Mouse (Mus musculus): ENCODE measurements around the gene Pde11a. TPM values are rescaled to one million over a fixed set of nuclear protein-coding genes. Genes with fewer than 3 reads are reported as not detected.

Gene Pde11a
- polyA plus RNA-seq, 1 experiment = 0.83 TPM

DNA sequence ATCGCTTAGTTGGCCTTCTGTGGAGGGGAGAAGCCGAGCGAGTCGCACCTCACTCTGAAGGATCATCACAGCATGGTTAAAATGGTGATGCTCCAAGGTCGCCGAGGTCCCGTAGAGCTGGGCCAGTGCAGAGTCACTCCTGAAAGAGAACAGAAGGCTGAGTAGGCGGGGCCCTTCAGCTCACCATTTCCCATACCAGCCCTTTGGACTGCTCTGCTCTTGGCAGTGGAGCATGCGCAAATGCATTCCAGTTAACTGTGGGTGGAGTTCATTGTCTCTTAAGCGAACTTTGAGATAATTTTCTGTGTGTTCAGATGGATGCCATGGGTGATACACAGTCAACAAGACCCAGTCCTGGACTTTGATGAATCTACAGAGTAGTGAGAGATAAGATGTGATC is 288.5 kb downstream of the Pde11a start:
- peak; percentile 69 for DNase-seq
- Histone ChIP-seq H3K36me3 (ENCODE audit: control insufficient read depth, insufficient read depth, low read length) (no peaks in the 10 kb centered on the region), H3K4me1 (ENCODE audit: control insufficient read depth, insufficient read depth, low read length) (0 out of 2 replicates have a peak, but pooled peaks cover 2% of the 10 kb centered on the region), H3K4me3 (ENCODE audit: insufficient read depth, low read depth, low read length) (no peak overlapping the region), H3K27me3 (replicated peaks; ENCODE audit: control insufficient read depth, insufficient read depth, low read length) (no peaks in the 10 kb centered on the region), H3K27ac (ENCODE audit: insufficient read depth, low read depth, low read length) (no peak overlapping the region)
- 60% methylated on average over 10 of the region's 10 CpGs for WGBS
- TF ChIP-seq CTCF (conservative IDR thresholded peaks at IDR 0.05; ENCODE audit: insufficient read depth, insufficient read length, low read depth, low read length) (no peak), POLR2A (IDR thresholded peaks at IDR 0.05; ENCODE audit: low read depth, low read length) (no peak)

DNA sequence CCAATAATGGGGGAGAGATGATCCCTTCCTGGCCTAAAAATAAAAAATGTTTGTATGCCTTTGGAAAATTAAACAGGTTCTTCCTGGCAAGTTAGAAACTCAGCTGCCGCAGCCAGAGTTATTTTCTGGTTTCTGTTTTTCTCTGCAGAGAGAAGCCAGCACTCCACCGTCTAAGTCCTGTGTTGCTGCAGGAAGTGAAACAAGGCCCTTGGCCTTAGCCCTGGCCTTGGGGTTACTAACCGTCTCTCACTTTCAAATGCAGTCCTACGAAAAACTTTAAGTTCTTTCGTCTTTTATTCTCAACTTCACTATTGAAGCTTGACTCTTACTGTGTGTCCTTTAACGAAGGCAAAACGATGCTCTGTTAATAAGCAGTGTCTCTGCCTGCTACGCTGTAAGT is 289.0 kb downstream of the Pde11a start:
- no peaks in the 10 kb centered on the region for H3K36me3 ChIP-seq (ENCODE audit: control insufficient read depth, insufficient read depth, low read length)
- no peak overlapping the region for H3K4me3 ChIP-seq (ENCODE audit: insufficient read depth, low read depth, low read length)
- H3K4me1 ChIP-seq (ENCODE audit: control insufficient read depth, insufficient read depth, low read length) = 0 out of 2 replicates have a peak, but pooled peaks cover 2% of the 10 kb centered on the region
- TF ChIP-seq POLR2A (IDR thresholded peaks at IDR 0.05; ENCODE audit: low read depth, low read length) = no peak
- TF ChIP-seq CTCF (conservative IDR thresholded peaks at IDR 0.05; ENCODE audit: insufficient read depth, insufficient read length, low read depth, low read length) = no peak
- no peak overlapping the region for H3K27ac ChIP-seq (ENCODE audit: insufficient read depth, low read depth, low read length)
- 59% methylated on average over 8 of the region's 8 CpGs for WGBS
- no peaks in the 10 kb centered on the region for H3K27me3 ChIP-seq (replicated peaks; ENCODE audit: control insufficient read depth, insufficient read depth, low read length)
- DNase-seq = no peak

DNA sequence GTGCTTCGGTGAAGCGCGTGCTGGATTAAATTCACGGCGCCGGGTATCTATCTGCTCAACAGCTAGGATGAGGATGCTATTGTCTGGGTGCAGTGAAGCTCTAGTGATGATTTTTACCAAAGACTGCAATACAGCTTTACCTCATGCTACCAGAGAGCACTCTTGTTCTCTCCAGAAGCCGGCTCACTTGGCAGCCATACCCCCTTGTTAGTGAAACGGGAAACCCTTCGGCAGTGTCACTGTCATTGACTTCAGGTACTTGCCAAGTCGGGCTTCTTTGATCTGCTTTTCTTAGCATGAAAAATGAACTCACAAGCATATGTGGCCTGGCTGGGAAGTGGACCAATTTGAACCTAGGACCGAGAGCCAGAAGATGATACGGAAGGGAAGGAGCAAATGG is 290.8 kb downstream of the Pde11a start:
- DNase-seq = no peak
- Histone ChIP-seq H3K4me3 (ENCODE audit: insufficient read depth, low read depth, low read length) (no peak overlapping the region), H3K27me3 (replicated peaks; ENCODE audit: control insufficient read depth, insufficient read depth, low read length) (no peaks in the 10 kb centered on the region), H3K36me3 (ENCODE audit: control insufficient read depth, insufficient read depth, low read length) (no peaks in the 10 kb centered on the region), H3K4me1 (ENCODE audit: control insufficient read depth, insufficient read depth, low read length) (0 out of 2 replicates have a peak, but pooled peaks cover 2% of the 10 kb centered on the region), H3K27ac (ENCODE audit: insufficient read depth, low read depth, low read length) (no peak overlapping the region)
- 86% methylated on average over 12 of the region's 12 CpGs for WGBS
- TF ChIP-seq CTCF (conservative IDR thresholded peaks at IDR 0.05; ENCODE audit: insufficient read depth, insufficient read length, low read depth, low read length) = no peak
- TF ChIP-seq POLR2A (IDR thresholded peaks at IDR 0.05; ENCODE audit: low read depth, low read length) = no peak

DNA sequence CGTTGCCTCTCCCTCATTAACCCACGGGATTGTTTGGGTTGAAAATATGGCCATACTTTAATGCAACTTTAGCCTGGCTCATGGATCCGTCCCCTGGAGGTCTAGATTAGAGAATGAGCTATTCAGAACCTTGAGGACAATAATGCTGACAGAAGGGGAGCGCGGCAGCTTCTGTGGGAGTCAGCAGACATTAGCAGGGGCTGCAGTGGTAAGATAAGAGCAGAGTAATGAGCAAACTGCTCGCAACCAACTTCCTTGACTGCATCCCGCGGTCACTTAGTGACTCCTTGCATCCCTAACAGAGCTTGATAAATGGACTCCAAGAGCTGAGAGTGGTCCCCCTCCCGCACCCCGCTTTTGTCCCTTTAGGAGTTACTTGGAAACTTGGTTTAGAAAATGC is 296.4 kb downstream of the Pde11a start:
- WGBS = 87% methylated on average over 10 of the region's 10 CpGs
- Histone ChIP-seq H3K36me3 (ENCODE audit: control insufficient read depth, insufficient read depth, low read length) (no peaks in the 10 kb centered on the region), H3K4me1 (ENCODE audit: control insufficient read depth, insufficient read depth, low read length) (no peaks in the 10 kb centered on the region), H3K4me3 (ENCODE audit: insufficient read depth, low read depth, low read length) (no peak overlapping the region), H3K27ac (ENCODE audit: insufficient read depth, low read depth, low read length) (no peak overlapping the region), H3K27me3 (replicated peaks; ENCODE audit: control insufficient read depth, insufficient read depth, low read length) (no peaks in the 10 kb centered on the region)
- no peak for DNase-seq
- TF ChIP-seq CTCF (conservative IDR thresholded peaks at IDR 0.05; ENCODE audit: insufficient read depth, insufficient read length, low read depth, low read length) (no peak), POLR2A (IDR thresholded peaks at IDR 0.05; ENCODE audit: low read depth, low read length) (no peak)

DNA sequence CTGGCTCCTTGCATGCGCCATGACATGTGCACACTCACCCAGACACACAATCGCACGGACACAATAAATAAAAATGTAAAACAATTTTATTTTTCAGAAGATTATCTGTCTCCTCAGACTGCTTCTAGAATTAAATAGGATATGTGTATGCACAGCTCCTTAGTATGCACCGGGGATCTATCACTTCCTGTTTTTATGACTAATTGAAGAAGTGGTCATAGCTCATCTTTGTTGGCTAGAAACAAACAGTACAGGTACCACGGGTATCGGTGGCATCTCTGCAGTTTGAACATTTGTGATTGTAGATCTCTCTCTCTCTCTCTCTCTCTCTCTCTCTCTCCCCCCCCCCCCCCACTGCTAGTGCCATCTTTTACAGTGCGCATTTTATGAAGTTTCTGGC is 298.5 kb downstream of the Pde11a start:
- Histone ChIP-seq H3K27ac (ENCODE audit: insufficient read depth, low read depth, low read length) (no peak overlapping the region), H3K27me3 (replicated peaks; ENCODE audit: control insufficient read depth, insufficient read depth, low read length) (no peaks in the 10 kb centered on the region), H3K4me1 (ENCODE audit: control insufficient read depth, insufficient read depth, low read length) (no peaks in the 10 kb centered on the region), H3K4me3 (ENCODE audit: insufficient read depth, low read depth, low read length) (no peak overlapping the region), H3K36me3 (ENCODE audit: control insufficient read depth, insufficient read depth, low read length) (no peaks in the 10 kb centered on the region)
- 96% methylated on average over 7 of the region's 7 CpGs for WGBS
- TF ChIP-seq CTCF (conservative IDR thresholded peaks at IDR 0.05; ENCODE audit: insufficient read depth, insufficient read length, low read depth, low read length) = no peak
- no peak for TF ChIP-seq POLR2A (IDR thresholded peaks at IDR 0.05; ENCODE audit: low read depth, low read length)
- no peak for DNase-seq

DNA sequence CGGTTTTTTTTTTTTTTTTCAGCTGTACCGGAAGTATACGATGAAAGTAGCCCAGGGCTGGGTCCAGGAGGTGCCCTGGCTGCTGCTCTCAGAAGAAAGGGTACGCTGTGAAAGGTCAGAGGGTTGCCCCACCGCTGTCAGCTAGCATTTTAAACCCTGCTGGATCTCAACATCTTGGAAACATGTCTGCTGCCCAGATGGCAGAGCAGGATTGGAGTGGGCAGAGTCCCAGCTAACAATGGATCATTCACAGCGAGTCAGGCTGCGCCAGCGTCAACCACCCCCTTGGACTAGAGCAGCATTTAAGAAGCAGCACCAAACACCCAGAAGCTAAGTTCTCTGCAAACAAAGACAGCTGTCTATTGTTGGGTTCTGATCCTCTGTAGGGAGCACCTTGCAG is 308.5 kb downstream of the Pde11a start:
- H3K36me3 ChIP-seq (ENCODE audit: control insufficient read depth, insufficient read depth, low read length) = no peaks in the 10 kb centered on the region
- no peak overlapping the region for H3K4me3 ChIP-seq (ENCODE audit: insufficient read depth, low read depth, low read length)
- no peak overlapping the region for H3K27ac ChIP-seq (ENCODE audit: insufficient read depth, low read depth, low read length)
- 53% methylated on average over 8 of the region's 8 CpGs for WGBS
- H3K27me3 ChIP-seq (replicated peaks; ENCODE audit: control insufficient read depth, insufficient read depth, low read length) = no peaks in the 10 kb centered on the region
- peaks cover 2% of the 10 kb centered on the region; the same call in 1 of the 2 replicates for H3K4me1 ChIP-seq (ENCODE audit: control insufficient read depth, insufficient read depth, low read length)
- TF ChIP-seq POLR2A (IDR thresholded peaks at IDR 0.05; ENCODE audit: low read depth, low read length) = no peak
- TF ChIP-seq CTCF (conservative IDR thresholded peaks at IDR 0.05; ENCODE audit: insufficient read depth, insufficient read length, low read depth, low read length) = no peak
- no peak for DNase-seq

DNA sequence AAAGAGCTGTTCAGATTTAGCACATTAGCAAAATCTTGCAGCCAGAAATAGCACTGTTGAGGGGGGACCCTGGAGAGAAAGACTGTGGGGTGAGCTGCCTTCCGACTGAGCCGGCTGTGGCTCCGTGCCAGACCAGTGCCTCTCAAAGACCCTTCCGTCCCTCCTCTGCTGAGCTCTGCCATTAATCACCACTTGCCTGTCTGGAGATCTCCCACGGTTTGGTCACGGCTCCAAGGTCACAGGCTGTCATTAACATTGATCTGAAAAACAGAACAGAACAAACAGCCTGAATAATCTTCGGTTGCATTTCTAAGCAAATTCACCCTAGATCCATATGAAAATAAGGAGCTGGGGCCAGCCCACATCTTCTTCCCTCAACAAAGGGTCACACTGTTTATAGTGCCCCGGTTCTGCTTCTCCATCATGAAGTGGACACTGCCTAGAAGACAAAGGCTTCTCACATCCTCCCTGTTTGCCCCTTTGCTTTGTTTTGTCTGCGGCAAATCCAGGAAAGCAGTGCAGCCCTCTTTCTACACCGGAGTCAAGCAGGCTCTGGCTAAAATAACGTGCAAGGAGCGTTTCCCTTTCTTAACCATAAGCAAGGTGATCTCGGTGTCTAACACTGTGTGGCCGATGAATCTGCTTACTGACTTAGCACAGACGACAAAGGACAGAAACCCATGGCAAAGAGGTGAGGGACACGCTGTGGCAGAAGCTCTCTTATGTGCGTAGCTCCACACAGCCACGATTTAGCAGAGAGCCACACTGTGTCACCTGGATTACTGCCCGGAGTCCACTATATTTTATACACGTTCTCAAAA is 309.3 kb downstream of the Pde11a start:
- Histone ChIP-seq H3K4me1 (ENCODE audit: control insufficient read depth, insufficient read depth, low read length) (peaks cover 2% of the 10 kb centered on the region; the same call in 1 of the 2 replicates), H3K27ac (ENCODE audit: insufficient read depth, low read depth, low read length) (no peak overlapping the region), H3K4me3 (ENCODE audit: insufficient read depth, low read depth, low read length) (no peak overlapping the region), H3K27me3 (replicated peaks; ENCODE audit: control insufficient read depth, insufficient read depth, low read length) (no peaks in the 10 kb centered on the region), H3K36me3 (ENCODE audit: control insufficient read depth, insufficient read depth, low read length) (no peaks in the 10 kb centered on the region)
- WGBS = 13% methylated on average over 20 of the region's 20 CpGs
- no peak for TF ChIP-seq POLR2A (IDR thresholded peaks at IDR 0.05; ENCODE audit: low read depth, low read length)
- TF ChIP-seq CTCF (conservative IDR thresholded peaks at IDR 0.05; ENCODE audit: insufficient read depth, insufficient read length, low read depth, low read length) = no peak
- peak; percentile 17 for DNase-seq
